Mouse (Mus musculus) kidney, adult 11 months (tissue): Measurements from ENCODE around the gene Smurf1.

Source experiments
- DNase-seq: peaks from one replicate; pipeline ENCODE4 v3.0.0; 2022

Gene Smurf1

GRCm38 (mm10) chr5:144866923-144867322, 98.7 kb downstream of the Smurf1 start:
- DNase-seq: no peak

- DNase-seq: no peak
Measured at GRCm38 (mm10) chr5:144860913-144861312, 104.7 kb downstream of the Smurf1 start.

GRCm38 (mm10) chr5:144859284-144859683, 106.4 kb downstream of the Smurf1 start:
- DNase-seq: no peak

- DNase-seq: no peak
Measured at GRCm38 (mm10) chr5:144858527-144858926, 107.1 kb downstream of the Smurf1 start.

- DNase-seq: no peak
Measured at GRCm38 (mm10) chr5:144855936-144856335, 109.7 kb downstream of the Smurf1 start.

- DNase-seq: no peak
Measured at GRCm38 (mm10) chr5:144853931-144854330, 111.7 kb downstream of the Smurf1 start.

GRCm38 (mm10) chr5:144851820-144852219, 113.8 kb downstream of the Smurf1 start:
- no peak for DNase-seq

GRCm38 (mm10) chr5:144849932-144850331, 115.7 kb downstream of the Smurf1 start:
- DNase-seq: no peak

- DNase-seq: no peak
Measured at GRCm38 (mm10) chr5:144848735-144849134, 116.9 kb downstream of the Smurf1 start.

- DNase-seq: no peak
Measured at GRCm38 (mm10) chr5:144845352-144845751, 120.3 kb downstream of the Smurf1 start.

- no peak for DNase-seq
Measured at GRCm38 (mm10) chr5:144836100-144836499, 129.5 kb downstream of the Smurf1 start.

GRCm38 (mm10) chr5:144831840-144832469, 133.7 kb downstream of the Smurf1 start:
- no peak for DNase-seq

GRCm38 (mm10) chr5:144829631-144830030, 136.0 kb downstream of the Smurf1 start:
- DNase-seq: no peak

GRCm38 (mm10) chr5:144828365-144829102, 137.1 kb downstream of the Smurf1 start:
- no peak for DNase-seq
